Mouse (Mus musculus): Measurements from ENCODE around the gene Fgfr2.

DNA sequence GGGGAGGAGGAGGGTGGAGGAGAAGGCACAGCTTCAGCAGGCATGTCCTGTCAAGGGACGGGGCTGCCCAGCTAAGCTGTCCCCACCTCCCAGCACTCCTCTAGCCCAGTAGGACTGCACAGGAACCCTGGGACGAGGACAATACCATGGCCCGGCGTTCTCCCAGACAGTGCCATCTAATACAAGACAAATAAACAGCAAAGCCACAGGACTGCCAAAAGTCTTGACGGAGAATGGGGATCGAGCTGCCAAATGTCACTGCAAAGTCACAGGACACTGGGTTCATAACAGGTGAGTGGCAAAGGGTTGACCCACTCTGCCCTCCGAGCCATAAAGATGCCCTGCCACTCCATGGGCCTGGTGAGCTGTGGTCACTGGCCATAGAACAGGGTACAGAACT is 2874.7 kb downstream of the Fgfr2 start:
- TF ChIP-seq CTCF (IDR thresholded peaks at IDR 0.05; ENCODE audit: borderline replicate concordance, extremely low read depth, insufficient read depth, insufficient read length), result no peak
- TF ChIP-seq POLR2A (IDR thresholded peaks at IDR 0.05; ENCODE audit: borderline replicate concordance, extremely low read depth, insufficient read depth, insufficient read length, poor library complexity, severe bottlenecking), result no peak

All from brain, embryonic 14.5 days (tissue).